Mouse (Mus musculus) spleen, postnatal 10 days (tissue): ENCODE measurements around the gene Kcnb1.

Experiments
- DNase-seq, 2 experiments: peaks; one replicate each; pipeline ENCODE4 v3.0.0; 2021 to 2022; ENCODE audit warnings: low spot score in 2 of 2

Gene Kcnb1

GRCm38 (mm10) chr2:167167515-167168212 is 22.3 kb downstream of the Kcnb1 start:
- DNase-seq: peak in 1 of 2 experiments; percentile 23

GRCm38 (mm10) chr2:167163600-167163999 is 26.4 kb downstream of the Kcnb1 start:
- no peak for DNase-seq

GRCm38 (mm10) chr2:167163134-167163533 is 26.8 kb downstream of the Kcnb1 start:
- no peak for DNase-seq

GRCm38 (mm10) chr2:167162516-167163021 is 27.4 kb downstream of the Kcnb1 start:
- DNase-seq: no peak

GRCm38 (mm10) chr2:167159721-167160120 is 30.2 kb downstream of the Kcnb1 start:
- no peak for DNase-seq

GRCm38 (mm10) chr2:167158780-167159179 is 31.2 kb downstream of the Kcnb1 start:
- no peak for DNase-seq

GRCm38 (mm10) chr2:167156118-167156715 is 33.7 kb downstream of the Kcnb1 start:
- no peak for DNase-seq

GRCm38 (mm10) chr2:167155541-167155973 is 34.4 kb downstream of the Kcnb1 start:
- DNase-seq: no peak

GRCm38 (mm10) chr2:167150880-167151279 is 39.1 kb downstream of the Kcnb1 start:
- DNase-seq: no peak

GRCm38 (mm10) chr2:167150135-167150534 is 39.8 kb downstream of the Kcnb1 start:
- DNase-seq: no peak

- DNase-seq: no peak
Measured at GRCm38 (mm10) chr2:167149035-167149434, 40.9 kb downstream of the Kcnb1 start.

- DNase-seq: no peak
Measured at GRCm38 (mm10) chr2:167147708-167148107, 42.2 kb downstream of the Kcnb1 start.

GRCm38 (mm10) chr2:167145904-167146303 is 44.1 kb downstream of the Kcnb1 start:
- DNase-seq: peak in 1 of 2 experiments; percentile 58

GRCm38 (mm10) chr2:167144439-167145307 is 45.3 kb downstream of the Kcnb1 start:
- DNase-seq: no peak

GRCm38 (mm10) chr2:167143914-167144313 is 46.0 kb downstream of the Kcnb1 start:
- no peak for DNase-seq

- no peak for DNase-seq
Measured at GRCm38 (mm10) chr2:167142282-167142681, 47.7 kb downstream of the Kcnb1 start.

GRCm38 (mm10) chr2:167141810-167142209 is 48.1 kb downstream of the Kcnb1 start:
- DNase-seq: no peak

GRCm38 (mm10) chr2:167139801-167140269 is 50.1 kb downstream of the Kcnb1 start:
- DNase-seq: no peak

GRCm38 (mm10) chr2:167138611-167139010 is 51.3 kb downstream of the Kcnb1 start:
- no peak for DNase-seq

- DNase-seq: no peak
Measured at GRCm38 (mm10) chr2:167136909-167137308, 53.0 kb downstream of the Kcnb1 start.

GRCm38 (mm10) chr2:167132041-167132440 is 57.9 kb downstream of the Kcnb1 start:
- no peak for DNase-seq
